8 mouse cellular contexts compared by ENCODE assay signal in genomic region chr19:7494187-7495015, GRCm38 (mm10). TPM values are rescaled to one million over a fixed set of nuclear protein-coding genes. Genes with fewer than 3 reads are reported as not detected.
A peak's percentile ranks its signal among the peaks of the same experiment; 100 is the strongest.
DNase-seq lines count a peak whose midpoint lies in the region; ATAC-seq lines count a peak whose summit lies in the region.

No protein-coding gene starts in this region.

- peak; percentile 87 for ATAC-seq in common myeloid progenitor, adult 5-6 weeks (replicated peaks; ENCODE audit: low read depth, poor library complexity, severe bottlenecking)
- ATAC-seq in megakaryocyte progenitor cell, adult 5-6 weeks (replicated peaks; ENCODE audit: poor library complexity), result peak; percentile 93

- DNase-seq in ZHBTc4 (ENCODE audit: low read depth, low spot score), result peak; percentile 99
- peak; percentile 90 to 95 for DNase-seq in gastrocnemius, adult 8-10 months (ENCODE audit: low spot score in 2 of 2)
- peak; percentile 95 for DNase-seq in induced T-regulatory cell, adult 2 months (ENCODE audit: low read depth)
- DNase-seq in left cerebral cortex, adult 9 months (ENCODE audit: low spot score in 2 of 2), result peak; percentile 97 to 98
- DNase-seq in right cerebral cortex, postnatal 14 days, result peak; percentile 94
- peak; percentile 93 to 96 for DNase-seq in urinary bladder, postnatal 36 days (ENCODE audit: low spot score in 2 of 2)

RNA-seq across cellular contexts. Expression of gene Atl3, which starts 0.6 kb away (rescaled TPM):
- total RNA-seq in common myeloid progenitor, adult 5-6 weeks (2017), result 76.9 and 116 TPM in 2 replicates
- 1 to 10 TPM; 5.6 to 8.0 (median 7.1) TPM for total RNA-seq in gastrocnemius, adult 8-10 months (2022)
- total RNA-seq in megakaryocyte progenitor cell, adult 5-6 weeks (2015), result 45.3 and 45.7 TPM in 2 replicates
- 51.2 and 59.5 TPM in 2 replicates for total RNA-seq in megakaryocyte progenitor cell, adult 5-6 weeks (2017)

RNA-seq across cellular contexts. Expression of gene Rtn3, which starts 11.3 kb away (rescaled TPM):
- total RNA-seq in common myeloid progenitor, adult 5-6 weeks (2017), result 85.4 and 85.6 TPM in 2 replicates
- total RNA-seq in gastrocnemius, adult 8-10 months (2022), result 10 to 100 TPM; 26.8 to 30.2 (median 27.1) TPM
- 281 and 296 TPM in 2 replicates for total RNA-seq in megakaryocyte progenitor cell, adult 5-6 weeks (2015)
- 85.5 and 97.7 TPM in 2 replicates for total RNA-seq in megakaryocyte progenitor cell, adult 5-6 weeks (2017)

Comparison
In these comparisons a context has a peak if more than half of its experiments do, and no peak if none do; other contexts are left out.
1. Peak in every context shown above with its lines: DNase-seq and ATAC-seq.